Mouse (Mus musculus) hindbrain, embryonic 10.5 days (tissue): ENCODE measurements around the gene Usf3. TPM values are rescaled to one million over a fixed set of nuclear protein-coding genes. Genes with fewer than 3 reads are reported as not detected.

ENCODE experiments used
- DNase-seq: peaks from one replicate; pipeline ENCODE4 v3.0.0-alpha.2; 2017; ENCODE audit warnings: low spot score
- H3K27ac ChIP-seq: fragments of 300-500 bp; sonication (generic); 2 replicates; pipeline ENCODE4 v1.5.1; 2016; ENCODE audit warnings: mild to moderate bottlenecking, moderate library complexity
- H3K27me3 ChIP-seq: fragments of 300-500 bp; sonication (generic); 2 replicates; pipeline ENCODE4 v1.6.1; 2016; ENCODE audit warnings: mild to moderate bottlenecking; ENCODE audit not compliant: poor library complexity, insufficient read depth, severe bottlenecking
- H3K36me3 ChIP-seq: fragments of 300-500 bp; sonication (generic); 2 replicates; pipeline ENCODE4 v1.6.1; 2016; ENCODE audit warnings: mild to moderate bottlenecking, moderate library complexity
- H3K4me1 ChIP-seq: fragments of 300-500 bp; sonication (generic); replicated peaks from 2 replicates; pipeline ENCODE4 v1.6.1; 2016; ENCODE audit warnings: mild to moderate bottlenecking
- H3K4me3 ChIP-seq: fragments of 300-500 bp; sonication (generic); 2 replicates; pipeline ENCODE4 v1.5.1; 2016; ENCODE audit warnings: mild to moderate bottlenecking, moderate library complexity
- H3K9me3 ChIP-seq: fragments of 300-500 bp; sonication (generic); 2 replicates; pipeline ENCODE4 v1.6.1; 2016; ENCODE audit warnings: mild to moderate bottlenecking, moderate library complexity
- WGBS: fragments of 180-500 bp; shearing (Covaris S2); methylation state at CpG from one replicate; pipeline ENCODE4 v1.1.7; 2016; 5-methylcytosine and 5-hydroxymethylcytosine counted together
- polyA plus RNA-seq: library from polyadenylated mRNA; unstranded; fragments of >200 nt; fragmentation: Nextera tagmentation; extraction: Ambion mirVana; gene quantifications from 2 replicates; pipeline ENCODE4 v1.2.1, GENCODE M21; 2016

Usf3 gene
- polyA plus RNA-seq, 1 experiment from 2014 or later = 2.6 TPM

- no peak overlapping the region for H3K27ac ChIP-seq
- H3K4me3 ChIP-seq = peak overlapping the region; percentile 96
- peaks cover 3% of the 10 kb centered on the region; the same call in 1 of the 2 replicates for H3K36me3 ChIP-seq
- DNase-seq = no peak
- WGBS = 67% methylated on average over 6 of the region's 6 CpGs
- no peaks in the 10 kb centered on the region for H3K9me3 ChIP-seq
- peaks cover 25% of the 10 kb centered on the region for H3K4me1 ChIP-seq
- no peaks in the 10 kb centered on the region for H3K27me3 ChIP-seq
Observed at GRCm38 (mm10) chr16:44141483-44141882, 31.6 kb upstream of the Usf3 start.

- no peaks in the 10 kb centered on the region for H3K9me3 ChIP-seq
- no peak for DNase-seq
- H3K27me3 ChIP-seq = no peaks in the 10 kb centered on the region
- peaks cover 3% of the 10 kb centered on the region; the same call in 1 of the 2 replicates for H3K36me3 ChIP-seq
- H3K4me3 ChIP-seq = no peak overlapping the region
- H3K4me1 ChIP-seq = no peaks in the 10 kb centered on the region
- 95% methylated on average over 1 of the region's 1 CpGs for WGBS
- no peak overlapping the region for H3K27ac ChIP-seq
Observed at GRCm38 (mm10) chr16:44149002-44149767, 23.9 kb upstream of the Usf3 start.

- 67% methylated on average over 6 of the region's 6 CpGs for WGBS
- peaks cover 32% of the 10 kb centered on the region for H3K36me3 ChIP-seq
- no peak overlapping the region for H3K27ac ChIP-seq
- no peaks in the 10 kb centered on the region for H3K27me3 ChIP-seq
- no peaks in the 10 kb centered on the region for H3K9me3 ChIP-seq
- no peaks in the 10 kb centered on the region for H3K4me1 ChIP-seq
- H3K4me3 ChIP-seq = no peak overlapping the region
- DNase-seq = no peak
Observed at GRCm38 (mm10) chr16:44154497-44155057, 18.5 kb upstream of the Usf3 start.

- H3K4me3 ChIP-seq = no peak overlapping the region
- H3K4me1 ChIP-seq = no peaks in the 10 kb centered on the region
- H3K27ac ChIP-seq = no peak overlapping the region
- H3K36me3 ChIP-seq = peaks cover 50% of the 10 kb centered on the region
- H3K27me3 ChIP-seq = no peaks in the 10 kb centered on the region
- no peaks in the 10 kb centered on the region for H3K9me3 ChIP-seq
- no peak for DNase-seq
- WGBS = 95% methylated on average over 7 of the region's 7 CpGs
Observed at GRCm38 (mm10) chr16:44159325-44159724, 13.7 kb upstream of the Usf3 start.

GRCm38 (mm10) chr16:44163831-44164230, 9.2 kb upstream of the Usf3 start:
- H3K27me3 ChIP-seq = no peaks in the 10 kb centered on the region
- DNase-seq = no peak
- H3K4me3 ChIP-seq = no peak overlapping the region
- H3K9me3 ChIP-seq = no peaks in the 10 kb centered on the region
- peaks cover 25% of the 10 kb centered on the region for H3K36me3 ChIP-seq
- no peak overlapping the region for H3K27ac ChIP-seq
- no peaks in the 10 kb centered on the region for H3K4me1 ChIP-seq
- 84% methylated on average over 2 of the region's 2 CpGs for WGBS

- peaks cover 12% of the 10 kb centered on the region; the same call in 1 of the 2 replicates for H3K36me3 ChIP-seq
- H3K4me3 ChIP-seq = no peak overlapping the region
- H3K4me1 ChIP-seq = no peaks in the 10 kb centered on the region
- H3K9me3 ChIP-seq = no peaks in the 10 kb centered on the region
- H3K27me3 ChIP-seq = no peaks in the 10 kb centered on the region
- no peak for DNase-seq
- 59% methylated on average over 3 of the region's 3 CpGs for WGBS
- no peak overlapping the region for H3K27ac ChIP-seq
Observed at GRCm38 (mm10) chr16:44165182-44165581, 7.9 kb upstream of the Usf3 start.

GRCm38 (mm10) chr16:44168990-44169389, 4.1 kb upstream of the Usf3 start:
- Histone ChIP-seq H3K27me3 (no peaks in the 10 kb centered on the region), H3K36me3 (no peaks in the 10 kb centered on the region), H3K9me3 (no peaks in the 10 kb centered on the region), H3K4me3 (no peak overlapping the region), H3K4me1 (peaks cover 9% of the 10 kb centered on the region), H3K27ac (no peak overlapping the region)
- no peak for DNase-seq
- WGBS = 92% methylated on average over 4 of the region's 4 CpGs

GRCm38 (mm10) chr16:44172297-44173154, 520 bp upstream of the Usf3 start:
- H3K4me3 ChIP-seq = peak overlapping the region; percentile 86
- peaks cover 22% of the 10 kb centered on the region for H3K4me1 ChIP-seq
- no peaks in the 10 kb centered on the region for H3K9me3 ChIP-seq
- H3K36me3 ChIP-seq = no peaks in the 10 kb centered on the region
- peak; percentile 99 for DNase-seq
- WGBS = 2% methylated on average over 26 of the region's 26 CpGs
- H3K27ac ChIP-seq = peak overlapping the region; percentile 97
- H3K27me3 ChIP-seq = no peaks in the 10 kb centered on the region

GRCm38 (mm10) chr16:44173966-44174530, 1.0 kb downstream of the Usf3 start:
- Histone ChIP-seq H3K9me3 (no peaks in the 10 kb centered on the region), H3K27me3 (no peaks in the 10 kb centered on the region), H3K4me1 (peaks cover 22% of the 10 kb centered on the region), H3K4me3 (peak overlapping the region; percentile 86), H3K27ac (peak overlapping the region; percentile 97), H3K36me3 (peaks cover 9% of the 10 kb centered on the region; the same call in 1 of the 2 replicates)
- DNase-seq = no peak
- WGBS = 32% methylated on average over 7 of the region's 7 CpGs

GRCm38 (mm10) chr16:44175001-44175400, 2.0 kb downstream of the Usf3 start:
- Histone ChIP-seq H3K4me3 (no peak overlapping the region), H3K27ac (no peak overlapping the region), H3K36me3 (peaks cover 13% of the 10 kb centered on the region; the same call in 1 of the 2 replicates), H3K27me3 (no peaks in the 10 kb centered on the region), H3K9me3 (no peaks in the 10 kb centered on the region), H3K4me1 (peaks cover 22% of the 10 kb centered on the region)
- DNase-seq = no peak
- 85% methylated on average over 1 of the region's 1 CpGs for WGBS

- no peaks in the 10 kb centered on the region for H3K27me3 ChIP-seq
- peaks cover 20% of the 10 kb centered on the region for H3K36me3 ChIP-seq
- 98% methylated on average over 2 of the region's 2 CpGs for WGBS
- H3K4me1 ChIP-seq = peaks cover 22% of the 10 kb centered on the region
- no peaks in the 10 kb centered on the region for H3K9me3 ChIP-seq
- H3K27ac ChIP-seq = no peak overlapping the region
- no peak overlapping the region for H3K4me3 ChIP-seq
- DNase-seq = no peak
Observed at GRCm38 (mm10) chr16:44176511-44176910, 3.5 kb downstream of the Usf3 start.

- H3K4me1 ChIP-seq = peaks cover 17% of the 10 kb centered on the region
- DNase-seq = no peak
- H3K9me3 ChIP-seq = no peaks in the 10 kb centered on the region
- peaks cover 26% of the 10 kb centered on the region for H3K36me3 ChIP-seq
- H3K4me3 ChIP-seq = no peak overlapping the region
- 76% methylated on average over 1 of the region's 1 CpGs for WGBS
- no peaks in the 10 kb centered on the region for H3K27me3 ChIP-seq
- no peak overlapping the region for H3K27ac ChIP-seq
Observed at GRCm38 (mm10) chr16:44178555-44178954, 5.5 kb downstream of the Usf3 start.
